Mouse (Mus musculus): ENCODE results near the gene Nsg2.

Nsg2 gene

GRCm38 (mm10) chr11:32083462-32083861, 83.2 kb downstream of the Nsg2 start:
- DNase-seq (ENCODE audit: low spot score in 2 of 2), result no peak

DNA sequence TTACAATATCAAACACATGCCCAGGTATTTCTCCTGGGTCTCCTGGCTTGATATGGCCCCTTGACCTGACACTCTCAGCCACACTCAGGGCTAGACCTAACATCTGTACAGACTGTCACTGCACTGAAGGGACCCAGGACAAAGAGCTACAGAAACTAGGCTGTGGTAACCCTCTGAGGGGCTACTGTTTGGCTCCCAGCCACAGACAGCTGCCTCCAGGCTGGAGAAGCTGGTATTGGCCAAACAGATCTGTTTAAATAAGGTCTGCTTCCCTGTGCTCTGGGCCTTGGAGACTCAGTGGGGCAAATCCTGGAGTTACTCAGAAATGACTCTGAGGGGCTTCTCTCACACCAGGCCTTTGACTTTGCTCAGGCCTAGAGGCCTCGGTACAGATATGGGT, 86.3 kb downstream of the Nsg2 start:
- no peak for DNase-seq (ENCODE audit: low spot score in 2 of 2)

- no peak for DNase-seq (ENCODE audit: low spot score in 2 of 2)
Measured at GRCm38 (mm10) chr11:32087376-32087775, 87.1 kb downstream of the Nsg2 start.

GRCm38 (mm10) chr11:32087779-32088442, 87.6 kb downstream of the Nsg2 start:
- no peak for DNase-seq (ENCODE audit: low spot score in 2 of 2)

- no peak for DNase-seq (ENCODE audit: low spot score in 2 of 2)
Measured at GRCm38 (mm10) chr11:32095793-32096192, 95.5 kb downstream of the Nsg2 start.

DNA sequence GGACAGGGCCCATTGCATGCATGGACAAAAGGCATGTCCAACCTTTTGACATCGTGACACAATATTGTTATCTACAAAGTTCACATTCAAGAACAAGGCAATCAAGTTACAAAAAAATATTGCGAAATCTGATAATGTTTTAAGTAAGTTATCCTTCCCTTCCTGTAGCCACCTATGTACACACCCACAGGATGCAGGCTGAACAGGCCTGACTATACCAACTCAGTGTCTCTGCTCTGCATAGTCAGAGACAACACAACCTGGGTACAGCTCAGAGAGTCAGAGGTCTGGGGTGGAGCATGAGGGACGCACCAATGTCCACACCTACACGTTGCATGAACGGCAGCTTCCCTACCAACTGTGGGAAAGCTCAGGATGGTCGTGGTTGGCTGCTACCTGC, 96.1 kb downstream of the Nsg2 start:
- DNase-seq (ENCODE audit: low spot score in 2 of 2), result no peak

DNA sequence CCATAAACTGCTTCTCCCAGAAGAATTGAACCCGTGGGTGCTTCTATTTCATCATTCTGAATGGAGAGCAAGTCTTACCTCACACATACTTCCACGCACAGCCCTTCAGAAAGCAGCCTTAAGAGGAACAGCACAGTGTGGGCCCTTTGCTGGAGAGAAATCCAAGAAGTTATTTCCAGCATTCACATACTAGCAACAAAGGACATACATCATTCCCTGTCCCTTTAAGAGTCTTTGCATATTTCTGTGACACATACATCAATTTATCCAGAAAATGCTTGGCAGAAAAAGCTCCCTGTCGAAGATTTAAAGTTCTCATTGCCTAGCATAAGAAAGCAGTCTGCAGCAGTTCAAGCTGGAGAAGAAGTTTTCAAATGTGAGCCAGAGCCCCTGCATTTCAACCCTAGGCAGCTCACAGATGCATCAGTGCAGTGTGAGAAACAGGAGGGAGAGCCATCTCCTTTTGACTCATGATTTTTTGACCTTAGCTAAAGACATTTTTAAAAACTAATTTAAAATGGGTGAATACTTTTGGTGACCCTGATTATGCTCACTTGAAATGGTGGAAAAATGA, 100.9 kb downstream of the Nsg2 start:
- no peak for DNase-seq (ENCODE audit: low spot score in 2 of 2)

- DNase-seq (ENCODE audit: low spot score in 2 of 2), result no peak
Measured at GRCm38 (mm10) chr11:32102976-32103375, 102.7 kb downstream of the Nsg2 start.

DNA sequence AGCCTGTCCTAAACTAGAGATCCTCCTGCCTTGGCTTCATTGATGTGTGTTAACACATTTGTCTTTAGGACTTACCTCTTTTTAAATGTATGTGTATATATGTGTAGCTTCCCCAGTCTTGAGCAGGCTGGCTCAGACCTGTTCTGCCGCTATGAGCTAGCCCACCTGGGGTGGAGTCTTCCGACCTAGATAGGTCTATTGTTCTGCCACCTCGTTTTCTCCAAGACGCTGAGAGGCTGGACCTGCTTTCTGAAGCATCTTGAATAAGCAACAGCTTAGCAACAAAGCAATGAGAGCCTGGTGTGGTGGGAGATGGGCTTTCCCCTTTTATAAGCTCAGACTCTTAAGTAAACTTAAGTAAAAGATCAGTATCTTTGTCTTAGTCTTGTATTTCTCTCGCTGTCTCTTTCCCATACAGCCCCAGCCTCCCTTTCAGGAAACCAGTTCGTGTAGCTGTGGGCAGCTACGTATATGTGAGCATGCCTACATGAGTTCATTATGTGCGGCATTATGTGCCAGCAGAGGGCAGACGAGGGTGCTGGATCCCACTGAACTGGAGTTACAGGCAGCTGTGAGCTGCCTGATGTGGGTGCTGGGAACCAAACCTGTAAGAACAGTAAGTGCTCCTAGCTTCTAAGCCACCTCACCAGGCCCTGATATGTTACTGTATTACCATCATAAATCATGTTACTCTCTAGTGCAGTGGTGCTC, 104.3 kb downstream of the Nsg2 start:
- no peak for DNase-seq (ENCODE audit: low spot score in 2 of 2)

DNA sequence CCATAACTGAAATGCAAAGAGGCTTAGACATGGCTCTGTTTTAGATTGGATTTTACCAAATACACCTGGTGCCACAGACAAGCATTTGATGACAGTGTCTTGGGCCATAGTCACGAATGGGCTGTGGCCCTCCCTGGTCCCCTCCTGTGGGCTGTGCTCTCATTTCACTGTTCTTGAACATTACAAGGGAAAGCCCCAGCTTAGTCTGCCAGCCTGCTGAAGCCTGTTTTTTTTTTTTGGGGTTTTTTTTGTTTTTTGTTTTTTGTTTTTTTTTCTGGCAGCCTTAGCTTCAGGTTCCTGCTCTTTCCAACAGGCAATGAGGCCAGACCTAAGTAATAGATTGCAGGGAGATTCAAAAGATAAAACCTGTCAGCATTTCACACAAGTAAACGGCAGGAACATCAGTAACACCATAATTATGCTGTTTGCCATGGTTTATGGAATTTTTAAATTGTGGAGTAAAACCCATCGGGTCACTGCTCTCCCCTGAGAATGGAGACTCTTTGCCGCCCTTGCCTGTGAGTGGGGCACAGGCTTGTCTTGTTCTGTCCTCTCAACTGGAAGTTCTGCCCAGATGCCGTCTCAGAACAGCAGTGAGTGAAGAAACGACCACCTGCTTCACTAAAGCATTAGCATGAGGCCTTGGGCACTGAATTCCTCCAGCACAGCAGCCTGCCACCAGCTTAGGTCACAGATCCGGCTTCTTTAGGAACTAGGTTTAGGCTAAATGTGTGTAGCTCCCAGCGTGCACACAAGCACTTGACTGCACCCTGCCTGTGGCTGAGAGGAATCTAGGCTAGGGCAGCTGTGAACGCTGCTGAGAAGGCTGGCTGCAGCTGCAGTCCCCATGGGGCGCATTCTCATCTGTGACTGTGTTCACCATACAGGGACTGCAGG, 105.7 kb downstream of the Nsg2 start:
- no peak for DNase-seq (ENCODE audit: low spot score in 2 of 2)

- DNase-seq (ENCODE audit: low spot score in 2 of 2), result no peak
Measured at GRCm38 (mm10) chr11:32106647-32106985, 106.4 kb downstream of the Nsg2 start.

- no peak for DNase-seq (ENCODE audit: low spot score in 2 of 2)
Measured at GRCm38 (mm10) chr11:32108441-32108840, 108.2 kb downstream of the Nsg2 start.

All from heart, adult 9 months (tissue).